Mouse (Mus musculus) erythroblast, embryonic 14.5 days (primary cell): ENCODE results near the gene Cxcl9.
A peak's percentile ranks its signal among the peaks of the same experiment; 100 is the strongest.

ENCODE experiments used
- GATA1 ChIP-seq: IDR thresholded peaks from 2 replicates; pipeline ENCODE4 v1.6.1; 2012; ENCODE audit warnings: low read length, inconsistent platforms, mixed read lengths
- TAL1 ChIP-seq: IDR thresholded peaks from 3 replicates; pipeline ENCODE4 v1.6.1; 2012; ENCODE audit warnings: low read length, inconsistent platforms, mixed read lengths

DNA sequence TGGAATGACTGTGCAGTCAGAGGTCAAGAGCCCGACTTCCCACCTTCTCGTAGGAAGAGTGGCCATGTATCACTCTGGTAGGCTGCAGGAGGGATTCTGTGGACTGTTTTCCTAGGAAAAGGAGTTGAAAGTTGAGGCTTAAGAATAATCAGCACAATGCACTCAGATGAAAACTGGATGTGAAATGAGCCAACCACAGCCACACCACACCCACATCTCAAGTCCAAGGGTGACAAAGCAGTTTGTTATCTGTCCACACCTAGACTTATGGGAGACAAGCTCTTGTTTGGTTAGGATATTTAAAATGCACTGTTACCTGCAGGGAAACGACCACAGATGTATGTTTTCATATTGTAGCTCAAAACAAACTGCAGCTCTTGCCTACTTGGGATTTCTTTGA is 44.8 kb downstream of the Cxcl9 start:
- no peak for TF ChIP-seq TAL1
- peak; percentile 63 for TF ChIP-seq GATA1
